Comparison of ENCODE assay signal across 25 mouse cellular contexts in genomic region chr4:124257006-124257405, GRCm38 (mm10).
A peak's percentile ranks its signal among the peaks of the same experiment; 100 is the strongest.
DNase-seq lines count a peak whose midpoint lies in the region; ATAC-seq and TF ChIP-seq lines count a peak whose summit lies in the region.
"Had no signal": no experiment of that assay in that cellular context is flagged by ENCODE, and none has a peak within 500 bp of the region (broad histone marks: within the 10 kb centered on the region; RNA-seq: fewer than 3 reads in every experiment).

No protein-coding gene starts in this region.

- WGBS in hindbrain, embryonic 15.5 days: 16% methylated on average over 9 of the region's 9 CpGs
- WGBS in hindbrain, embryonic 14.5 days: 16% methylated on average over 9 of the region's 9 CpGs
- WGBS in kidney, adult 2 months: 7% methylated on average over 9 of the region's 9 CpGs
- WGBS in kidney, embryonic 15.5 days: 9% methylated on average over 9 of the region's 9 CpGs

- no peak overlapping the region for H3K4me3 ChIP-seq in hindbrain, embryonic 15.5 days
- H3K4me3 ChIP-seq in hindbrain, embryonic 14.5 days (replicated peaks; ENCODE audit: low read length): no peak overlapping the region
- H3K4me3 ChIP-seq in kidney, adult 2 months (ENCODE audit: insufficient read depth, low read depth, low read length): no peak overlapping the region
- no peak overlapping the region for H3K4me3 ChIP-seq in kidney, embryonic 15.5 days (replicated peaks)
- H3K4me3 ChIP-seq: embryonic facial prominence, embryonic 12.5 days; forebrain, embryonic 12.5 days; heart, embryonic 15.5 days; liver, embryonic 13.5 days; megakaryocyte, embryonic 14.5 days; midbrain, embryonic 15.5 days; neural tube, embryonic 13.5 days had no signal

- no peak for TF ChIP-seq CTCF in kidney, adult 2 months (conservative IDR thresholded peaks at IDR 0.05; ENCODE audit: insufficient read depth, insufficient read length, low read depth, low read length)

- H3K27me3 ChIP-seq in hindbrain, embryonic 15.5 days: no peaks in the 10 kb centered on the region
- H3K27me3 ChIP-seq in hindbrain, embryonic 14.5 days (ENCODE audit: control insufficient read depth, insufficient read depth, low read length): peaks cover 6% of the 10 kb centered on the region; the same call in 1 of the 2 replicates
- H3K27me3 ChIP-seq in kidney, adult 2 months (replicated peaks; ENCODE audit: control insufficient read depth, insufficient read depth, low read length): no peaks in the 10 kb centered on the region; the same call in 1 of the 2 replicates
- peaks cover 30% of the 10 kb centered on the region for H3K27me3 ChIP-seq in kidney, embryonic 15.5 days
- H3K27me3 ChIP-seq: liver, embryonic 13.5 days had no signal

- TF ChIP-seq POLR2A in kidney, adult 2 months (IDR thresholded peaks at IDR 0.05; ENCODE audit: low read depth, low read length): no peak

- ATAC-seq in hindbrain, embryonic 15.5 days (ENCODE audit: low FRiP score, low read depth): 0 out of 2 replicates have a peak, but pooled peaks have one; percentile 23
- ATAC-seq in hindbrain, embryonic 14.5 days (ENCODE audit: low FRiP score): no peak
- no peak for ATAC-seq in kidney, embryonic 15.5 days (replicated peaks; ENCODE audit: low FRiP score)
- ATAC-seq in erythroid progenitor cell, adult 5-6 weeks (replicated peaks; ENCODE audit: low FRiP score, poor library complexity, severe bottlenecking): no peak
- ATAC-seq: hindbrain, postnatal 0 days; intestine, embryonic 16.5 days; midbrain, embryonic 15.5 days; Patski had no signal

- H3K9me3 ChIP-seq in hindbrain, embryonic 15.5 days: no peaks in the 10 kb centered on the region
- no peaks in the 10 kb centered on the region for H3K9me3 ChIP-seq in hindbrain, embryonic 14.5 days (ENCODE audit: control insufficient read depth, low read length)
- H3K9me3 ChIP-seq in kidney, embryonic 15.5 days (replicated peaks): no peaks in the 10 kb centered on the region
- H3K9me3 ChIP-seq: embryonic facial prominence, embryonic 12.5 days; G1E; heart, embryonic 15.5 days; liver, embryonic 13.5 days; megakaryocyte, embryonic 14.5 days; midbrain, embryonic 15.5 days had no signal

- H3K9ac ChIP-seq in hindbrain, embryonic 15.5 days: no peak overlapping the region
- H3K9ac ChIP-seq in hindbrain, embryonic 14.5 days: no peak overlapping the region
- no peak overlapping the region for H3K9ac ChIP-seq in kidney, embryonic 15.5 days
- H3K9ac ChIP-seq: embryonic facial prominence, embryonic 12.5 days; forebrain, embryonic 12.5 days; heart, embryonic 15.5 days; liver, embryonic 13.5 days; midbrain, embryonic 15.5 days; neural tube, embryonic 13.5 days had no signal

- H3K27ac ChIP-seq in hindbrain, embryonic 15.5 days (replicated peaks): no peak overlapping the region
- no peak overlapping the region for H3K27ac ChIP-seq in hindbrain, embryonic 14.5 days
- H3K27ac ChIP-seq in kidney, adult 2 months (ENCODE audit: insufficient read depth, low read depth, low read length): no peak overlapping the region
- H3K27ac ChIP-seq in kidney, embryonic 15.5 days: no peak overlapping the region
- H3K27ac ChIP-seq: embryonic facial prominence, embryonic 12.5 days; forebrain, embryonic 12.5 days; heart, embryonic 15.5 days; hindbrain, postnatal 0 days; liver, embryonic 13.5 days; midbrain, embryonic 15.5 days; neural tube, embryonic 13.5 days had no signal

- H3K4me2 ChIP-seq in hindbrain, embryonic 15.5 days: no peak overlapping the region
- no peak overlapping the region for H3K4me2 ChIP-seq in hindbrain, embryonic 14.5 days (replicated peaks)
- H3K4me2 ChIP-seq in kidney, embryonic 15.5 days: 0 out of 2 replicates have a peak overlapping the region, but pooled peaks have one; percentile 23
- H3K4me2 ChIP-seq: embryonic facial prominence, embryonic 12.5 days; forebrain, embryonic 12.5 days; heart, embryonic 15.5 days; liver, embryonic 13.5 days; midbrain, embryonic 15.5 days; neural tube, embryonic 13.5 days had no signal

- DNase-seq in hindbrain, embryonic 14.5 days (ENCODE audit: low spot score): no peak
- DNase-seq in kidney, adult 2 months: peak; percentile 68
- DNase-seq in kidney, postnatal 36 days: peak; percentile 30 to 41
- no peak for DNase-seq in thymus, postnatal 25 days
- DNase-seq: adrenal gland, adult 8-10 months; B cell, adult 2 months; cerebellum, adult 9-10 months; heart, postnatal 36 days; liver, embryonic 13.5 days; lung, adult 2 months; lung, postnatal 36 days; thymus, postnatal 36 days had no signal

- no peaks in the 10 kb centered on the region for H3K36me3 ChIP-seq in hindbrain, embryonic 15.5 days
- H3K36me3 ChIP-seq in hindbrain, embryonic 14.5 days (replicated peaks; ENCODE audit: control insufficient read depth, insufficient read depth): no peaks in the 10 kb centered on the region
- H3K36me3 ChIP-seq in kidney, adult 2 months (ENCODE audit: control insufficient read depth, insufficient read depth, low read length): no peaks in the 10 kb centered on the region
- H3K36me3 ChIP-seq in kidney, embryonic 15.5 days: no peaks in the 10 kb centered on the region
- H3K36me3 ChIP-seq: embryonic facial prominence, embryonic 12.5 days; forebrain, embryonic 12.5 days; G1E; heart, embryonic 15.5 days; liver, embryonic 13.5 days; midbrain, embryonic 15.5 days; neural tube, embryonic 13.5 days had no signal

- H3K4me1 ChIP-seq in hindbrain, embryonic 15.5 days (replicated peaks): peaks cover 24% of the 10 kb centered on the region
- peaks cover 26% of the 10 kb centered on the region for H3K4me1 ChIP-seq in hindbrain, embryonic 14.5 days (replicated peaks; ENCODE audit: control insufficient read depth, insufficient read depth, low read length)
- no peaks in the 10 kb centered on the region for H3K4me1 ChIP-seq in kidney, adult 2 months (ENCODE audit: control insufficient read depth, insufficient read depth, low read length)
- H3K4me1 ChIP-seq in kidney, embryonic 15.5 days: peaks cover 15% of the 10 kb centered on the region
- H3K4me1 ChIP-seq: heart, embryonic 15.5 days; liver, embryonic 13.5 days; megakaryocyte, embryonic 14.5 days had no signal

Comparison
In these comparisons a context has a peak if more than half of its experiments do, and no peak if none do; other contexts are left out.
1. DNase-seq: peak in kidney, adult 2 months (single experiment) and kidney, postnatal 36 days (2 of 2); none in hindbrain, embryonic 14.5 days (single experiment) and thymus, postnatal 25 days (single experiment).